Mouse (Mus musculus) forebrain, embryonic 13.5 days (tissue): ENCODE measurements around the gene Chsy1. TPM values are rescaled to one million over a fixed set of nuclear protein-coding genes. Genes with fewer than 3 reads are reported as not detected.

Source experiments
- ATAC-seq: fragments of 200-750 bp; cut with Nextera tagmentation; 2 replicates; pipeline ENCODE4 v1.8.0; 2017
- H3K27ac ChIP-seq: fragments of 300-500 bp; sonication (generic); 2 replicates; pipeline ENCODE4 v1.5.1; 2015; ENCODE audit warnings: inconsistent platforms, mild to moderate bottlenecking, moderate library complexity
- H3K27me3 ChIP-seq: fragments of 300-500 bp; sonication (generic); 2 replicates; pipeline ENCODE4 v1.6.1; 2015; ENCODE audit warnings: mild to moderate bottlenecking, inconsistent platforms
- H3K36me3 ChIP-seq: fragments of 300-500 bp; sonication (generic); 2 replicates; pipeline ENCODE4 v1.6.1; 2015; ENCODE audit warnings: mild to moderate bottlenecking, inconsistent platforms; ENCODE audit not compliant: poor library complexity, severe bottlenecking
- H3K4me1 ChIP-seq: fragments of 300-500 bp; sonication (generic); 2 replicates; pipeline ENCODE4 v1.6.1; 2015; ENCODE audit warnings: inconsistent platforms
- H3K4me2 ChIP-seq: fragments of 300-500 bp; sonication (generic); 2 replicates; pipeline ENCODE4 v1.6.1; 2015; ENCODE audit warnings: inconsistent platforms, mild to moderate bottlenecking, moderate library complexity
- H3K4me3 ChIP-seq: fragments of 300-500 bp; sonication (generic); 2 replicates; pipeline ENCODE4 v1.5.1; 2015; ENCODE audit warnings: mild to moderate bottlenecking, inconsistent platforms
- H3K9ac ChIP-seq: fragments of 300-500 bp; sonication (generic); 2 replicates; pipeline ENCODE4 v1.6.1; 2015; ENCODE audit warnings: mild to moderate bottlenecking, inconsistent platforms
- H3K9me3 ChIP-seq: fragments of 300-500 bp; sonication (generic); replicated peaks from 2 replicates; pipeline ENCODE4 v1.6.1; 2016; ENCODE audit warnings: inconsistent platforms
- WGBS: fragments of 180-500 bp; shearing (Covaris S2); methylation state at CpG from one replicate; pipeline ENCODE4 v1.1.7; 2015; 5-methylcytosine and 5-hydroxymethylcytosine counted together
- polyA plus RNA-seq: library from polyadenylated mRNA; unstranded; fragments of >200 nt; fragmentation: Nextera tagmentation; extraction: Ambion mirVana; gene quantifications from 2 replicates; pipeline ENCODE4 v1.2.1, GENCODE M21; 2015

Chsy1 gene
- polyA plus RNA-seq, 1 experiment from 2014 or later, result 14.2 TPM

GRCm38 (mm10) chr7:66091553-66091952 lies 17.8 kb upstream of the Chsy1 start:
- H3K27me3 ChIP-seq, result no peaks in the 10 kb centered on the region
- 89% methylated on average over 7 of the region's 7 CpGs for WGBS
- H3K9me3 ChIP-seq, result no peaks in the 10 kb centered on the region
- no peak for ATAC-seq
- no peak overlapping the region for H3K27ac ChIP-seq
- H3K4me2 ChIP-seq, result no peak overlapping the region
- no peaks in the 10 kb centered on the region for H3K4me1 ChIP-seq
- no peak overlapping the region for H3K4me3 ChIP-seq
- H3K9ac ChIP-seq, result no peak overlapping the region
- H3K36me3 ChIP-seq, result peaks cover 59% of the 10 kb centered on the region

GRCm38 (mm10) chr7:66092656-66093055 lies 16.7 kb upstream of the Chsy1 start:
- no peaks in the 10 kb centered on the region for H3K4me1 ChIP-seq
- peaks cover 48% of the 10 kb centered on the region for H3K36me3 ChIP-seq
- H3K4me3 ChIP-seq, result no peak overlapping the region
- H3K27ac ChIP-seq, result no peak overlapping the region
- no peaks in the 10 kb centered on the region for H3K9me3 ChIP-seq
- H3K9ac ChIP-seq, result no peak overlapping the region
- WGBS, result 90% methylated on average over 8 of the region's 8 CpGs
- H3K27me3 ChIP-seq, result no peaks in the 10 kb centered on the region
- no peak overlapping the region for H3K4me2 ChIP-seq
- no peak for ATAC-seq

- Histone ChIP-seq H3K36me3 (peaks cover 34% of the 10 kb centered on the region), H3K27me3 (no peaks in the 10 kb centered on the region), H3K27ac (no peak overlapping the region), H3K4me1 (no peaks in the 10 kb centered on the region), H3K9me3 (no peaks in the 10 kb centered on the region), H3K4me2 (no peak overlapping the region), H3K4me3 (no peak overlapping the region), H3K9ac (no peak overlapping the region)
- ATAC-seq, result no peak
- 72% methylated on average over 5 of the region's 5 CpGs for WGBS
Observed at GRCm38 (mm10) chr7:66094141-66094540, 15.2 kb upstream of the Chsy1 start.

- 86% methylated on average over 7 of the region's 7 CpGs for whole genome bisulfite sequencing
- no peak for ATAC-seq
- no peaks in the 10 kb centered on the region for H3K9me3 ChIP-seq
Observed at GRCm38 (mm10) chr7:66098803-66099202, 10.5 kb upstream of the Chsy1 start.

GRCm38 (mm10) chr7:66101866-66102265 lies 7.4 kb upstream of the Chsy1 start:
- Histone ChIP-seq H3K4me2 (no peak overlapping the region), H3K4me1 (no peaks in the 10 kb centered on the region), H3K4me3 (no peak overlapping the region), H3K27me3 (peaks cover 3% of the 10 kb centered on the region), H3K27ac (no peak overlapping the region), H3K9ac (no peak overlapping the region), H3K9me3 (no peaks in the 10 kb centered on the region), H3K36me3 (no peaks in the 10 kb centered on the region)
- 5% methylated on average over 4 of the region's 4 CpGs for WGBS
- ATAC-seq, result no peak

More at GRCm38 (mm10) chr7:66098803-66099202, 10.5 kb upstream of the Chsy1 start:
- H3K9ac ChIP-seq, result no peak overlapping the region
- no peak overlapping the region for H3K4me3 ChIP-seq
- H3K27me3 ChIP-seq, result no peaks in the 10 kb centered on the region
- H3K4me2 ChIP-seq, result no peak overlapping the region
- no peak overlapping the region for H3K27ac ChIP-seq
- H3K36me3 ChIP-seq, result no peaks in the 10 kb centered on the region
- H3K4me1 ChIP-seq, result no peaks in the 10 kb centered on the region

- peaks cover 4% of the 10 kb centered on the region; the same call in 1 of the 2 replicates for H3K4me1 ChIP-seq
- no peak overlapping the region for H3K27ac ChIP-seq
- H3K4me2 ChIP-seq, result no peak overlapping the region
- no peak overlapping the region for H3K4me3 ChIP-seq
- 91% methylated on average over 5 of the region's 5 CpGs for WGBS
- ATAC-seq, result no peak
- no peak overlapping the region for H3K9ac ChIP-seq
- no peaks in the 10 kb centered on the region for H3K36me3 ChIP-seq
- peaks cover 11% of the 10 kb centered on the region for H3K27me3 ChIP-seq
- no peaks in the 10 kb centered on the region for H3K9me3 ChIP-seq
Observed at GRCm38 (mm10) chr7:66104531-66104930, 4.8 kb upstream of the Chsy1 start.

- Histone ChIP-seq H3K36me3 (no peaks in the 10 kb centered on the region), H3K9me3 (no peaks in the 10 kb centered on the region), H3K4me3 (no peak overlapping the region), H3K27ac (no peak overlapping the region), H3K4me1 (peaks cover 8% of the 10 kb centered on the region), H3K27me3 (peaks cover 11% of the 10 kb centered on the region), H3K4me2 (no peak overlapping the region), H3K9ac (no peak overlapping the region)
- ATAC-seq, result no peak
- 74% methylated on average over 4 of the region's 4 CpGs for WGBS
Observed at GRCm38 (mm10) chr7:66105771-66106170, 3.5 kb upstream of the Chsy1 start.

GRCm38 (mm10) chr7:66106581-66107056 lies 2.7 kb upstream of the Chsy1 start:
- ATAC-seq, result no peak
- no peaks in the 10 kb centered on the region for H3K36me3 ChIP-seq
- H3K4me3 ChIP-seq, result no peak overlapping the region
- no peak overlapping the region for H3K9ac ChIP-seq
- no peak overlapping the region for H3K4me2 ChIP-seq
- H3K9me3 ChIP-seq, result no peaks in the 10 kb centered on the region
- H3K4me1 ChIP-seq, result peaks cover 17% of the 10 kb centered on the region
- no peak overlapping the region for H3K27ac ChIP-seq
- 70% methylated on average over 7 of the region's 7 CpGs for WGBS
- peaks cover 11% of the 10 kb centered on the region for H3K27me3 ChIP-seq

GRCm38 (mm10) chr7:66107206-66107605 lies 2.1 kb upstream of the Chsy1 start:
- no peak overlapping the region for H3K9ac ChIP-seq
- 83% methylated on average over 11 of the region's 11 CpGs for WGBS
- no peaks in the 10 kb centered on the region for H3K9me3 ChIP-seq
- ATAC-seq, result no peak
- no peak overlapping the region for H3K4me3 ChIP-seq
- H3K4me2 ChIP-seq, result no peak overlapping the region
- H3K27me3 ChIP-seq, result peaks cover 11% of the 10 kb centered on the region
- H3K4me1 ChIP-seq, result peaks cover 22% of the 10 kb centered on the region
- H3K27ac ChIP-seq, result no peak overlapping the region
- H3K36me3 ChIP-seq, result no peaks in the 10 kb centered on the region

GRCm38 (mm10) chr7:66107930-66108329 lies 1.4 kb upstream of the Chsy1 start:
- Histone ChIP-seq H3K9ac (no peak overlapping the region), H3K36me3 (no peaks in the 10 kb centered on the region), H3K27ac (no peak overlapping the region), H3K9me3 (no peaks in the 10 kb centered on the region), H3K4me1 (peaks cover 27% of the 10 kb centered on the region), H3K27me3 (peaks cover 11% of the 10 kb centered on the region), H3K4me2 (no peak overlapping the region), H3K4me3 (no peak overlapping the region)
- ATAC-seq, result no peak
- 10% methylated on average over 7 of the region's 7 CpGs for WGBS

- peak; percentile 60 for ATAC-seq
Observed at GRCm38 (mm10) chr7:66109855-66110635, 730 bp downstream of the Chsy1 start.

GRCm38 (mm10) chr7:66110636-66111112 lies 1.4 kb downstream of the Chsy1 start:
- Histone ChIP-seq H3K4me2 (peak overlapping the region; percentile 94), H3K27me3 (peaks cover 11% of the 10 kb centered on the region), H3K9me3 (no peaks in the 10 kb centered on the region), H3K9ac (peak overlapping the region; percentile 97), H3K4me3 (peak overlapping the region; percentile 90), H3K36me3 (peaks cover 7% of the 10 kb centered on the region; the same call in 1 of the 2 replicates), H3K27ac (peak overlapping the region; percentile 96), H3K4me1 (peaks cover 50% of the 10 kb centered on the region)
- no peak for ATAC-seq
- under 1% methylated on average over 10 of the region's 10 CpGs for WGBS

More at GRCm38 (mm10) chr7:66109855-66110635, 730 bp downstream of the Chsy1 start:
- WGBS, result under 1% methylated on average over 57 of the region's 77 CpGs
- peak overlapping the region; percentile 94 for H3K4me2 ChIP-seq
- peaks cover 11% of the 10 kb centered on the region for H3K27me3 ChIP-seq
- peak overlapping the region; percentile 97 for H3K9ac ChIP-seq
- peaks cover 7% of the 10 kb centered on the region; the same call in 1 of the 2 replicates for H3K36me3 ChIP-seq
- no peaks in the 10 kb centered on the region for H3K9me3 ChIP-seq
- peak overlapping the region; percentile 90 for H3K4me3 ChIP-seq
- peak overlapping the region; percentile 96 for H3K27ac ChIP-seq
- peaks cover 44% of the 10 kb centered on the region for H3K4me1 ChIP-seq
